In the genomic region with DNA sequence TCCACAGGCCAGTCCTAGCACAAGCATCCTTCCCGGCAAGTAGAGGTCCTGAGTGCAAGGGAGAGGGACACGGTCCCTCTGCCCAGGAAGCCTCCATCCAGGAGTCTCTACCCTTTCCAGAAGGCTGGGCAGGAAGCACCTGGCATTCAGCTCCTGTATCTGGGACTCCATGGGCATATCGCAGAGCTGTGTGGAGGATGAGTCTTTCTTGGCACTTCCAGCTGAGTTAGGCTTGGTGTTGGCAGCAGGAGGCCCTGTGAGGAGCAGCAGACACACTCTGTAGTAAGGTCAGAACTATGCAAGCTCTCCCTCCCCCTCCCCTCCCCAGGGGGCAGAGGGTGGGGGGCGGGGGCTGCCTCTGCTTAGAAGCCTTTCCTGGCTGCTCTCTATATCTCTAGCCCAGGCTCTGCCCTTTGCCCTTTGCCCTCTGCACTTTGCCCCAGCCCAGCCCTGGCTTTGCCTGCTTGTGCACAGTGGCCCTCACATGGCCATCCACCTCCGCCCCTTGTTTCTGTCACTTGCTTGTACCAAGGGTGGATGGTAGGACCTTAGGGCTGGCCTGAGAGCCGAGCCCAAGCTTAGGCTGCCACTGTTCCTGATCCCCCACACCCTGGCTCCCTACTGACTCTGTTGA, we compare ENCODE assay signal across 23 mouse cellular contexts. TPM values are rescaled to one million over a fixed set of nuclear protein-coding genes. Genes with fewer than 3 reads are reported as not detected.
DNase-seq lines count a peak whose midpoint lies in the region; ATAC-seq lines count a peak whose summit lies in the region.
"Had no signal": no experiment of that assay in that cellular context is flagged by ENCODE, and none has a peak within 500 bp of the region (broad histone marks: within the 10 kb centered on the region; RNA-seq: fewer than 3 reads in every experiment).

No protein-coding gene starts in this region.

- no peaks in the 10 kb centered on the region for H3K9me3 ChIP-seq in forebrain, embryonic 10.5 days
- H3K9me3 ChIP-seq in forebrain, embryonic 11.5 days (ENCODE audit: control insufficient read depth, low read length) = no peaks in the 10 kb centered on the region
- H3K9me3 ChIP-seq in midbrain, embryonic 10.5 days (replicated peaks) = no peaks in the 10 kb centered on the region
- H3K9me3 ChIP-seq in midbrain, embryonic 16.5 days (replicated peaks; ENCODE audit: control insufficient read depth, low read length, poor library complexity, severe bottlenecking) = no peaks in the 10 kb centered on the region
- no peaks in the 10 kb centered on the region for H3K9me3 ChIP-seq in intestine, embryonic 16.5 days (ENCODE audit: control insufficient read depth, low read length)
- H3K9me3 ChIP-seq in liver, embryonic 16.5 days (replicated peaks; ENCODE audit: control insufficient read depth, low read length) = no peaks in the 10 kb centered on the region
- H3K9me3 ChIP-seq: forebrain, embryonic 15.5 days; G1E; midbrain, embryonic 15.5 days had no signal

- 39% methylated on average over 6 of the region's 6 CpGs for WGBS in forebrain, embryonic 10.5 days
- 42% methylated on average over 6 of the region's 6 CpGs for WGBS in forebrain, embryonic 11.5 days
- WGBS in midbrain, embryonic 10.5 days = 46% methylated on average over 6 of the region's 6 CpGs
- WGBS in midbrain, embryonic 16.5 days = 49% methylated on average over 5 of the region's 6 CpGs
- 47% methylated on average over 6 of the region's 6 CpGs for WGBS in intestine, embryonic 16.5 days
- WGBS in liver, embryonic 16.5 days (ENCODE audit: insufficient replicate concordance) = 34% methylated on average over 6 of the region's 6 CpGs

- no peak overlapping the region for H3K4me3 ChIP-seq in forebrain, embryonic 10.5 days
- no peak overlapping the region for H3K4me3 ChIP-seq in forebrain, embryonic 11.5 days (ENCODE audit: low read depth, low read length)
- H3K4me3 ChIP-seq in midbrain, embryonic 10.5 days = no peak overlapping the region
- no peak overlapping the region for H3K4me3 ChIP-seq in midbrain, embryonic 16.5 days (ENCODE audit: low read depth, low read length)
- no peak overlapping the region for H3K4me3 ChIP-seq in intestine, embryonic 16.5 days (ENCODE audit: low read length)
- no peak overlapping the region for H3K4me3 ChIP-seq in liver, embryonic 16.5 days (ENCODE audit: low read depth, low read length)
- H3K4me3 ChIP-seq: erythroblast, embryonic 14.5 days; forebrain, embryonic 15.5 days; layer of hippocampus, adult 2 months; midbrain, embryonic 15.5 days had no signal

- H3K36me3 ChIP-seq in forebrain, embryonic 10.5 days (replicated peaks) = no peaks in the 10 kb centered on the region
- no peaks in the 10 kb centered on the region for H3K36me3 ChIP-seq in forebrain, embryonic 11.5 days (ENCODE audit: control insufficient read depth, insufficient read depth, low read length)
- H3K36me3 ChIP-seq in midbrain, embryonic 10.5 days = no peaks in the 10 kb centered on the region
- H3K36me3 ChIP-seq in midbrain, embryonic 16.5 days (ENCODE audit: control insufficient read depth, insufficient read depth, low read length) = no peaks in the 10 kb centered on the region
- H3K36me3 ChIP-seq in intestine, embryonic 16.5 days (ENCODE audit: control insufficient read depth, insufficient read depth, low read length) = no peaks in the 10 kb centered on the region
- no peaks in the 10 kb centered on the region for H3K36me3 ChIP-seq in liver, embryonic 16.5 days (ENCODE audit: control insufficient read depth, insufficient read depth)
- H3K36me3 ChIP-seq: forebrain, embryonic 15.5 days; G1E; midbrain, embryonic 15.5 days had no signal

- H3K27ac ChIP-seq in forebrain, embryonic 10.5 days = 0 out of 2 replicates have a peak overlapping the region, but pooled peaks have one; percentile 11
- H3K27ac ChIP-seq in forebrain, embryonic 11.5 days (ENCODE audit: low read depth, low read length) = no peak overlapping the region
- 0 out of 2 replicates have a peak overlapping the region, but pooled peaks have one; percentile 38 for H3K27ac ChIP-seq in midbrain, embryonic 10.5 days (replicated peaks)
- no peak overlapping the region for H3K27ac ChIP-seq in midbrain, embryonic 16.5 days (ENCODE audit: low read length)
- no peak overlapping the region for H3K27ac ChIP-seq in intestine, embryonic 16.5 days (ENCODE audit: low read length)
- no peak overlapping the region for H3K27ac ChIP-seq in liver, embryonic 16.5 days (ENCODE audit: low read length)
- H3K27ac ChIP-seq: forebrain, embryonic 15.5 days; layer of hippocampus, adult 2 months; midbrain, embryonic 15.5 days had no signal

- H3K4me1 ChIP-seq in forebrain, embryonic 10.5 days = peaks cover 36% of the 10 kb centered on the region
- 0 out of 2 replicates have a peak, but pooled peaks cover 5% of the 10 kb centered on the region for H3K4me1 ChIP-seq in forebrain, embryonic 11.5 days (replicated peaks; ENCODE audit: control insufficient read depth, insufficient read depth, low read length)
- H3K4me1 ChIP-seq in midbrain, embryonic 10.5 days = peaks cover 27% of the 10 kb centered on the region
- 0 out of 2 replicates have a peak, but pooled peaks cover 2% of the 10 kb centered on the region for H3K4me1 ChIP-seq in midbrain, embryonic 16.5 days (ENCODE audit: control insufficient read depth, insufficient read depth, low read length)
- peaks cover 8% of the 10 kb centered on the region; the same call in 1 of the 2 replicates for H3K4me1 ChIP-seq in intestine, embryonic 16.5 days (ENCODE audit: control insufficient read depth, insufficient read depth, low read length)
- no peaks in the 10 kb centered on the region; the same call in 1 of the 2 replicates for H3K4me1 ChIP-seq in liver, embryonic 16.5 days (ENCODE audit: control insufficient read depth, low read depth, low read length)
- H3K4me1 ChIP-seq: midbrain, embryonic 15.5 days had no signal

- no peak for DNase-seq in forebrain, embryonic 10.5 days (ENCODE audit: extremely low spot score, low spot score)
- no peak for DNase-seq in forebrain, embryonic 11.5 days (ENCODE audit: low spot score)
- DNase-seq in midbrain, embryonic 10.5 days (ENCODE audit: low spot score) = peak; percentile 19
- DNase-seq in layer of hippocampus, adult 8-10 months (ENCODE audit: low spot score in 2 of 2) = no peak
- DNase-seq in thymus, adult 18-20 months = no peak
- DNase-seq: cerebellum, adult 8-10 months; heart, postnatal 14 days; kidney, adult 18-20 months; kidney, postnatal 14 days had no signal

- no peak for ATAC-seq in forebrain, embryonic 11.5 days (replicated peaks; ENCODE audit: low FRiP score)
- no peak for ATAC-seq in midbrain, embryonic 16.5 days
- no peak; the same call in 1 of the 2 replicates for ATAC-seq in intestine, embryonic 16.5 days
- peak; percentile 28; the same call in 1 of the 2 replicates for ATAC-seq in liver, embryonic 16.5 days (ENCODE audit: low read depth)
- ATAC-seq: forebrain, embryonic 15.5 days; hindbrain, embryonic 16.5 days; lung, postnatal 0 days; midbrain, embryonic 15.5 days had no signal

- H3K4me2 ChIP-seq in forebrain, embryonic 11.5 days (ENCODE audit: low read depth, low read length, severe bottlenecking) = no peak overlapping the region
- H3K4me2 ChIP-seq in midbrain, embryonic 16.5 days (ENCODE audit: low read length) = no peak overlapping the region
- H3K4me2 ChIP-seq in intestine, embryonic 16.5 days (ENCODE audit: low read depth, low read length) = no peak overlapping the region
- H3K4me2 ChIP-seq in liver, embryonic 16.5 days (ENCODE audit: low read depth, low read length) = no peak overlapping the region
- H3K4me2 ChIP-seq: forebrain, embryonic 15.5 days; midbrain, embryonic 15.5 days had no signal

- no peak overlapping the region for H3K9ac ChIP-seq in forebrain, embryonic 11.5 days (ENCODE audit: low read length)
- no peak overlapping the region for H3K9ac ChIP-seq in midbrain, embryonic 16.5 days (ENCODE audit: low read depth, low read length)
- H3K9ac ChIP-seq in intestine, embryonic 16.5 days (ENCODE audit: low read depth, low read length) = 0 out of 2 replicates have a peak overlapping the region, but pooled peaks have one; percentile 7
- no peak overlapping the region for H3K9ac ChIP-seq in liver, embryonic 16.5 days (ENCODE audit: low read depth, low read length)
- H3K9ac ChIP-seq: forebrain, embryonic 15.5 days; midbrain, embryonic 15.5 days had no signal

- 0 out of 2 replicates have a peak, but pooled peaks cover 4% of the 10 kb centered on the region for H3K27me3 ChIP-seq in forebrain, embryonic 10.5 days (ENCODE audit: poor library complexity, severe bottlenecking)
- no peaks in the 10 kb centered on the region for H3K27me3 ChIP-seq in forebrain, embryonic 11.5 days (ENCODE audit: control insufficient read depth, insufficient read depth, low read length)
- no peaks in the 10 kb centered on the region for H3K27me3 ChIP-seq in midbrain, embryonic 10.5 days (ENCODE audit: low read depth, poor library complexity, severe bottlenecking)
- no peaks in the 10 kb centered on the region for H3K27me3 ChIP-seq in midbrain, embryonic 16.5 days (ENCODE audit: control insufficient read depth, insufficient read depth, low read depth, low read length)
- no peaks in the 10 kb centered on the region for H3K27me3 ChIP-seq in intestine, embryonic 16.5 days (replicated peaks; ENCODE audit: control insufficient read depth, insufficient read depth, low read length)
- no peaks in the 10 kb centered on the region for H3K27me3 ChIP-seq in liver, embryonic 16.5 days (ENCODE audit: control insufficient read depth, insufficient read depth, low read depth, low read length)
- H3K27me3 ChIP-seq: forebrain, embryonic 15.5 days; midbrain, embryonic 15.5 days had no signal

RNA-seq across cellular contexts. Expression of a gene that starts 6.7 kb away (rescaled TPM):
- not detected in 2 replicates for polyA plus RNA-seq in forebrain, embryonic 10.5 days (2016; fragmentation: Nextera tagmentation; extraction: Ambion mirVana)
- polyA plus RNA-seq in forebrain, embryonic 11.5 days (2014; fragmentation: Nextera tagmentation; extraction: Ambion mirVana) = 0.11 TPM in 1 of 2 replicates, not detected in the other
- polyA plus RNA-seq in midbrain, embryonic 10.5 days (2016; fragmentation: Nextera tagmentation; extraction: Ambion mirVana) = not detected in 2 replicates
- 0.16 TPM in 1 of 2 replicates, not detected in the other for polyA plus RNA-seq in midbrain, embryonic 16.5 days (2015; fragmentation: Nextera tagmentation; extraction: Ambion mirVana)
- 1.2 and 2.1 TPM in 2 replicates for polyA plus RNA-seq in intestine, embryonic 16.5 days (2015; fragmentation: Nextera tagmentation; extraction: Ambion mirVana)
- 0.07 and 0.31 TPM in 2 replicates for polyA plus RNA-seq in liver, embryonic 16.5 days (2015; fragmentation: Nextera tagmentation; extraction: Ambion mirVana)
- 10 to 100 TPM; 15.2 to 23.6 (median 20.1) TPM for total RNA-seq in layer of hippocampus, adult 8-10 months (2022)
- total RNA-seq: common myeloid progenitor, adult 5-6 weeks; G1E; megakaryocyte progenitor cell, adult 5-6 weeks had no signal
- polyA plus RNA-seq: embryonic facial prominence, embryonic 11.5 days; erythroblast, embryonic 14.5 days; G1E had no signal

RNA-seq across cellular contexts. Expression of a gene that starts 21.6 kb away (rescaled TPM):
- polyA plus RNA-seq in forebrain, embryonic 10.5 days (2016; fragmentation: Nextera tagmentation; extraction: Ambion mirVana) = 0.12 TPM in 1 of 2 replicates, not detected in the other
- polyA plus RNA-seq in forebrain, embryonic 11.5 days (2014; fragmentation: Nextera tagmentation; extraction: Ambion mirVana) = 0.08 and 0.11 TPM in 2 replicates
- polyA plus RNA-seq in midbrain, embryonic 10.5 days (2016; fragmentation: Nextera tagmentation; extraction: Ambion mirVana) = 0.15 and 0.16 TPM in 2 replicates
- 1.5 and 1.6 TPM in 2 replicates for polyA plus RNA-seq in midbrain, embryonic 16.5 days (2015; fragmentation: Nextera tagmentation; extraction: Ambion mirVana)
- 0.27 and 0.32 TPM in 2 replicates for polyA plus RNA-seq in intestine, embryonic 16.5 days (2015; fragmentation: Nextera tagmentation; extraction: Ambion mirVana)
- 0.53 and 1.5 TPM in 2 replicates for polyA plus RNA-seq in liver, embryonic 16.5 days (2015; fragmentation: Nextera tagmentation; extraction: Ambion mirVana)
- total RNA-seq in layer of hippocampus, adult 8-10 months (2022) = 1 to 10 TPM; 3.5 to 5.7 (median 4.4) TPM
- total RNA-seq: G1E; megakaryocyte progenitor cell, adult 5-6 weeks had no signal
- polyA plus RNA-seq: erythroblast, embryonic 14.5 days; G1E; spleen, adult 2 months had no signal

RNA-seq across cellular contexts. Expression of a gene that starts 39.9 kb away (rescaled TPM):
- polyA plus RNA-seq in forebrain, embryonic 10.5 days (2016; fragmentation: Nextera tagmentation; extraction: Ambion mirVana) = 4.1 and 4.8 TPM in 2 replicates
- 9.4 and 12.0 TPM in 2 replicates for polyA plus RNA-seq in forebrain, embryonic 11.5 days (2014; fragmentation: Nextera tagmentation; extraction: Ambion mirVana)
- polyA plus RNA-seq in midbrain, embryonic 10.5 days (2016; fragmentation: Nextera tagmentation; extraction: Ambion mirVana) = 4.8 and 6.6 TPM in 2 replicates
- polyA plus RNA-seq in midbrain, embryonic 16.5 days (2015; fragmentation: Nextera tagmentation; extraction: Ambion mirVana) = 21.1 and 23.6 TPM in 2 replicates
- polyA plus RNA-seq in intestine, embryonic 16.5 days (2015; fragmentation: Nextera tagmentation; extraction: Ambion mirVana) = 4.0 and 4.8 TPM in 2 replicates
- polyA plus RNA-seq in liver, embryonic 16.5 days (2015; fragmentation: Nextera tagmentation; extraction: Ambion mirVana) = 0.50 and 0.89 TPM in 2 replicates
- 100 to 1,000 TPM in 2 of 4 experiments, 10 to 100 TPM in 2; 97.3 to 102 (median 99.5) TPM for total RNA-seq in layer of hippocampus, adult 8-10 months (2022)

RNA-seq across cellular contexts. Expression of a gene that starts 40.3 kb away (rescaled TPM):
- polyA plus RNA-seq in forebrain, embryonic 10.5 days (2016; fragmentation: Nextera tagmentation; extraction: Ambion mirVana) = 2.6 and 2.7 TPM in 2 replicates
- polyA plus RNA-seq in forebrain, embryonic 11.5 days (2014; fragmentation: Nextera tagmentation; extraction: Ambion mirVana) = 2.6 and 2.7 TPM in 2 replicates
- 2.4 and 2.9 TPM in 2 replicates for polyA plus RNA-seq in midbrain, embryonic 10.5 days (2016; fragmentation: Nextera tagmentation; extraction: Ambion mirVana)
- polyA plus RNA-seq in midbrain, embryonic 16.5 days (2015; fragmentation: Nextera tagmentation; extraction: Ambion mirVana) = 5.1 and 6.8 TPM in 2 replicates
- polyA plus RNA-seq in intestine, embryonic 16.5 days (2015; fragmentation: Nextera tagmentation; extraction: Ambion mirVana) = 0.66 and 0.81 TPM in 2 replicates
- 0.07 TPM in 1 of 2 replicates, not detected in the other for polyA plus RNA-seq in liver, embryonic 16.5 days (2015; fragmentation: Nextera tagmentation; extraction: Ambion mirVana)
- 10 to 100 TPM in 1 of 4 experiments, 1 to 10 TPM in 3; 4.3 to 10.7 (median 9.4) TPM for total RNA-seq in layer of hippocampus, adult 8-10 months (2022)
- total RNA-seq: common myeloid progenitor, adult 5-6 weeks; megakaryocyte progenitor cell, adult 5-6 weeks had no signal
- polyA plus RNA-seq: erythroblast, embryonic 14.5 days; spleen, adult 2 months had no signal

RNA-seq across cellular contexts. Expression of a gene that starts 59.2 kb away (rescaled TPM):
- 229 and 238 TPM in 2 replicates for polyA plus RNA-seq in forebrain, embryonic 10.5 days (2016; fragmentation: Nextera tagmentation; extraction: Ambion mirVana)
- 170 and 184 TPM in 2 replicates for polyA plus RNA-seq in forebrain, embryonic 11.5 days (2014; fragmentation: Nextera tagmentation; extraction: Ambion mirVana)
- polyA plus RNA-seq in midbrain, embryonic 10.5 days (2016; fragmentation: Nextera tagmentation; extraction: Ambion mirVana) = 207 and 245 TPM in 2 replicates
- polyA plus RNA-seq in midbrain, embryonic 16.5 days (2015; fragmentation: Nextera tagmentation; extraction: Ambion mirVana) = 143 and 154 TPM in 2 replicates
- polyA plus RNA-seq in intestine, embryonic 16.5 days (2015; fragmentation: Nextera tagmentation; extraction: Ambion mirVana) = 149 and 162 TPM in 2 replicates
- polyA plus RNA-seq in liver, embryonic 16.5 days (2015; fragmentation: Nextera tagmentation; extraction: Ambion mirVana) = 114 and 136 TPM in 2 replicates
- total RNA-seq in layer of hippocampus, adult 8-10 months (2022) = 10 to 100 TPM; 73.8 to 88.7 (median 86.3) TPM

Comparison
In these comparisons a context has a peak if more than half of its experiments do, and no peak if none do; other contexts are left out.
1. H3K27ac ChIP-seq: peak in forebrain, embryonic 10.5 days (single experiment) and midbrain, embryonic 10.5 days (single experiment); none in forebrain, embryonic 11.5 days (single experiment), midbrain, embryonic 16.5 days (single experiment), intestine, embryonic 16.5 days (single experiment) and liver, embryonic 16.5 days (single experiment).